Mouse (Mus musculus): Measurements from ENCODE around the gene Dhcr24.

GRCm38 (mm10) chr4:106550516-106551166 lies 10.2 kb upstream of the Dhcr24 start:
- TF ChIP-seq POLR2A (IDR thresholded peaks at IDR 0.05; ENCODE audit: low read depth, low read length) (no peak), CTCF (IDR thresholded peaks at IDR 0.05; ENCODE audit: extremely low read depth, insufficient read length, insufficient replicate concordance, low read depth, low read length) (no peak)

All from small intestine, adult 2 months (tissue).